Mouse (Mus musculus) embryonic fibroblast, embryonic 13.5 days (primary cell): ENCODE measurements around the gene Gabrp.

ENCODE experiments used
- CTCF ChIP-seq: IDR thresholded peaks from 2 replicates; pipeline ENCODE4 v1.5.1; 2011; ENCODE audit warnings: mild to moderate bottlenecking, control low read depth, low read length, moderate library complexity, borderline replicate concordance; ENCODE audit not compliant: insufficient read depth
- POLR2A ChIP-seq: IDR thresholded peaks from 2 replicates; pipeline ENCODE4 v1.6.1; 2011; ENCODE audit warnings: low read depth, mild to moderate bottlenecking, control low read depth, low read length, moderate library complexity

- no peak for TF ChIP-seq POLR2A
- TF ChIP-seq CTCF, result no peak
Measured at GRCm38 (mm10) chr11:33547386-33547785, 31.4 kb downstream of the Gabrp start.
